Mouse (Mus musculus) 3134 (cell line): ENCODE measurements at regions not wholly inside any gene's neighbourhood (a gene's known extent, or its start where the extent isn't known, plus 50 kb on each side); places are given as distances from the start of the nearest gene placed in this dataset.

Experiments
- DNase-seq: peaks from one replicate; pipeline ENCODE4 v3.0.0-alpha.2; 2011; ENCODE audit warnings: low spot score; ENCODE audit not compliant: insufficient read length; ENCODE audit errors: extremely low read depth

DNA sequence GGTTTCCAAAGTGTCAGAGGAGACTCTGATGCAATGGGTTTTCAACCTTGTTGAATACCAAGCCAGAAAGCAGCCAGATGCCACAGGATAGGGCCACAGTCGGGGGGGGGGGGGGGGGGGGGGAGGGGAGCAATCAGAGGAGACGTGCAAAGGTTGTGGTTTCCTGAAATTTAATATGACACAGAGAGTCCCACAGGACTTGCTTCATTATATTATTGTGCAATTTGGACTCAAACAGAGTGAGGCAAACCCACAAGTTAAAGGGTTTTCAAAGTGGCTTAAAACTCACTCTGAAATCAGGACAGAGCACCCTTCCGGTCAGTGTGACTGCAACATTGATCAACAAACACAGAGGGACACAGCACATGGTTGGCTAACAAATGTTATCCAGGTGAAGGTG is 259.4 kb upstream of the Fn1 start:
- DNase-seq = peak; percentile 80

DNA sequence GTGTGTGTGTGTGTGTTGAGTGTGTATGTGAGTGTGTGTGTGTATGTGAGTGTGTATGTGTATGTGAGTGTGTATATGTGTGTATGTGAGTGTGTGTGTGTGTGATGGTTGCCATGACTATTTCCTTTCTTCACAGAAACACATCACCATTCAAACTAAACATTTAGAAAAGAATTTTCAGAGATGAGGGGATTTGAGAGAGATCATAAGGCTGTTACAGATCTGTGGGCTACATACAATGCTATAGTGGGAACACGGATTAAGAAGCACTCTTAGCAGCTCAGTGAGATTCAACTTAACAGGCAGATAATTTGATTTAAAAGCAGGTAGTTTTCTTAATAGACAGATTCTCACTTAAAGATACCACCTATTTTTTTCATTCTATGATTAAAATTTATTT is 257.1 kb upstream of the Fn1 start:
- no peak for DNase-seq

DNA sequence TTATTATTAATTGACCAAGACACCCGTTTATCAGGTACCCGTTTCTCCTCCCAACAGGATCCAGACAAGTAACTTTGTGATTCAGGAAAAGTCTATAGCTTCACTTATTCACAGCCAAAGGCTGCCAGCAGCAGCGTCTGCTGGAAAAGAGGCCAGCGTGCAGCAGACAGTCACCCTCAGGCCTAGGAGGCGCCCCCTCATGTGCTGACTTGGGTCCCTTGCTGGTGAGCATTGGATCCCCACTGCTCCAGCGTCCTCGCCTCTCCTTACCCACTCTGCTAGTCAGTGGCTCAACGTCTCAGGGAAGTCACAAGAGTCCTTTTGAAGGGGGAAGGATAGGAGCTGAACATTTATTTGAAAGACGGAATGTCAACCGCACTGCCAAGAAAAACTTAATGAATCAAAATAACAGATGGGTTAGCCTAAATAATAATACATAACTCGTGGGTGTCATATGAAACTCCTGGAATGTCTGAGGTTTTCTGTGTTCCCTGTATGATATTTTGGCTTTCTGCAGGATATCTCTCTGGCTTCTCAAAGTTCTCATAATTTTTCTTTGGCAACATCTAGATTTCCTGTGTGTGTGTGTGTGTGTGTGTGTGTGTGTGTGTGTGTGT is 256.6 kb upstream of the Fn1 start:
- peak; percentile 78 for DNase-seq

DNA sequence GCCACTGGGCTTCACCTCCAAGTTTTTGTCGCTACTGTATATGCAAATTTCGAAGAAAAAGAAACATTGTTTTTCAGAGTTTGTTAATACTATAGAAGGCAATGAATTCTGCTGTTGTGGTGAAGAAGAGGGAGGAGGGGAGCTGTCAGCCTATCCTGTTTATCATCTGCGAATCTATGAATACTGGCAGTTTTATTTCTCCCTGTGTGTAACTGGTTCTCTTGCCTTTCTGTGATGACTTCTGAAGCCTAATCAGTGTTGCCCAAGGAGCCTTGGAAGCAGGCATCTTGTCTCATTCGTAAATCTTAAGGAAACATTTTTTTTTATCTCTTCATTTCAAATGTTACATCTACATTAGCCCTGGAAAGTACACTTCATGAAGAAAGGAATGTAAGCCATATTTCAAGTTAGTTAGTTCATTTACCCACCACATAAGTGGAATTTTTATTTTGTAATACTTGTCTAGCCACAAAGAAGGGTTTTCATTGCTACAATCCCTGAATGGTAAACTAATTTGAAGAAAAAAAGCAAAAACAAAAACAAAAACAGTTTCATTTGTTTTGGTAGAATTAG is 251.5 kb upstream of the Fn1 start:
- DNase-seq = no peak

DNA sequence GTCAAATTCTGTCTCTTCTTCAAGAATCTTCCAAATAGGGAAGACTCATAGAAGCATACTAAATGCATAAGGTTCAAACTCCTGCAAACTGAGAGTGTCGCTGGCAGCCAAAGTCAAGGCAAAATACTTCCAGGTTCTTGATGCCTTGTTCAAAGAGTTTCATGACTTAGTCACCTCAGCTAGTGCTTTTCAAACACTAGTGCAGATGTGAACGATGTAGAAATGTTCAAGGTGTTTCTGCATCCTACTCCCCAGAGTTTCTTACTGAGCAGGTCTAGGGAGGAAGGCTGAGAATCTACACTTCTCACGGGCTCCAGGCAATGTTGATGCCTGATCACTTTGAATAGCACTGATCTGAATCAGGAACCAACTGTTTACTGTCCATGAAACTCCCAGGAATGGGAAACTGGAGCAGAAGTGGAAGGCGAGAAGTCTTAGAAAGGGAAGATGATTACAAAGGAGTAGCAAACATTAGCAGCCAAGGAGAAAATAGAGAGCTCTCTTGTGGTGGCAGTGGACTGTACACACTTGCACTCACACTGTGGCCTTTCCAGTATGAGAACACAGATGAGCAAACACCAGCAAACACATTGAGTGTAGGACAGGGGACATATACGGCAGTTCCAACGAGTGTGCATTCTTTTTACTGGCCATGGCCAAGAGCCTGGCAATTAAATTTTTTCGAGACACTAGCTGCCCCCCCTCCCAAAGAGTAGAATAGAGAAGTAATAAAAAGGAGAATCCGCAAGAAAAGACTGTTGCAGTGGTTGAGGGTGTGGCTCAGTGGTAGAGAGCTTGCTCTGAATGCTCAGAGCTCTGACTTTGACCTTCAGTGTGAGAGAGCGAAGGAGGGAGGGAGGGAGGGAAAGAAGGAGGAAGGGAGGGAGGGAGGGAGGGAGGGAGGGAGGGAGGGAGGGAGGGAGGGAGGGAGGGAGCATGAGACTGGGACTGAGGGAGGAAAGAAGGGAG is 247.4 kb upstream of the Fn1 start:
- no peak for DNase-seq

DNA sequence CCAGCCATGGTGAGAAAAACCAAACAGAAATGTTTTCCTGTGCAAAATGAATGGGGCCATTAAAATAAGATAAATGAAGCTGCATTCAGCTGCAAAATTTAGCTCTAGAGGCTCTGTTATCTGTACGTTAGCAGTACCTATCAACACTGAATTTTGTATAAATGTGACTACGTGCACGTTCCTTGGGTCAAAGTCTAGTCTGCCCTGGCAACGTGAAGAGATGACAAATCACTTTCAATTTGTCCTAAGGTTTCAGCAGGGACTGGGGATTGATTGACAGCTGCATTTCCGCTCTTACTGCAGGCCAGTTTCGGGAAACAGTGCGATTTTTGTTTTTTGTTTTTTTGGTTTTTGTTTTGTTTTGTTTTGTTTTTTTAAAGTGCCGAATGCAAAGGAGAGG is 246.1 kb upstream of the Fn1 start:
- no peak for DNase-seq

DNA sequence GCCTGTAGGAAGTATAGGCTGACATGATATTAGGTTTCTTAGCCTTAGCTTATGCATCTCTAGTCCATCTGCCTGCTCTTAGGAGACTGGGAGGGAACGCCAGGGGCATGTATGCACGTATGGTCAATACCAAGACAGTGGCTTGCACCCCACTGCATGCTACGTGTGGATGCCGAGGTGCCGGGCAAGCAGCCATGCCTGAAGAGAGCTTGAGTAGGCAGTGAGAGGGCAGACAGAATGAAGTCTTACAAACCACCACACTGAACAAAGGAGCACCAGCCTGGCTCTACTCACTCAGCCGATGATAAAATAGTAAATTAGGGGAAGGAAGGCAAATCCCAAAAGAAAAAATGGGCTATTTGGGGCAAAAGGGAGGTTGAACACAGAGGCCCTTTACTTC is 245.2 kb upstream of the Fn1 start:
- DNase-seq = no peak

DNA sequence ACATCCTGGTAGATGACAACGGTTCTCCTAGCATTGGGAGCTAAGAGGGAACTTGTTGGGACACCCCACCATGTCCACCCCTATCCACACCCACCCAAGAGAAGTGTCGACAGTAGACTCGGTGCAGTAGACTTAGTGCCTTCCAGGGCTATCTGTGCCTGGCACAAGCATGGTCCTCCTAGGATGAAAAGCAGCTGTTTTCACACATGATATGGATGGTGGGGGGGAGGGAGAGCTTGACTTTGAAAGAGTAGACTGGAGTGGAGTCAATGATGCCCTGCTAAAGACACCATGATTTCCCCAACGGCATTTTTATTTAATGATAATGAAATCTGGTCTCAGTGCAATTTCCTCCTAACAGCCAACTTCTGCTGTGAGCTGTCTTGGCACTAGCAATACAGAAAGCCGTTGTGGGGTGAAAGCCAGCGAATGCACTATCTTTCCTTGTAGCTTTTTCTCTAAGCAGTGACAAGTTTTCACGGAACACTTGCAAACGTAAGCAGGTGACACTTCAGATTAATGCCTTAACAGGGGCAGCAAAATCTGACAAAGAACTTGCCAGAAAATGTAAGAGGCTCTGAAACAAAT is 244.6 kb upstream of the Fn1 start:
- no peak for DNase-seq

DNA sequence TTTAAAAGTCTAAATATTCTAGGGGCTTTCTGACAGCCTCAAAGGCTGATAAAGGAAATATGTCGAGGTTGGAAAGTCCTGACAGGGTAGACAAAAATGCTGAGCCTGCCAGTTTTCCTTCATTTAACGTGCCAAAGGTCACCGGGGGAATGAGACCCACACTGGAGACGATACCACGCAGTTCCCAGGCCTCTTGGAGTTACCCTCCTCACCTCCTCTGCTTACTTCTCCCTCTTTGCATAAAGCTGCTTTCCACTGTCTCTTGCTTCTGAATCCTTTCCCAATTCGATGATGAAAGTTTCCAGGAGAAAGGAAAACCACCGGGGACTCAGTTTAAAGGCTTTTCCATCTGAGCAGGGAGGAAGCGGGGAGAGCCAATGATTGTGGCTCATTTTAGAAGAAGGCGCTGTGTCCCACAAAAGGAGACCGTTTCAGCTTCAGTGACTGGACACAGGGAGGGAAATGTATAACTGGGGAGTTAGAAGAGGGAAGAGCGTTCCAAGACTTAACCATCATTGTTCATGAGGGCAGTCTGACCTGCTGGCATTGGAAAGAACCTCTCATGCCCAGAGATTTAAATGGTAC is 243.2 kb upstream of the Fn1 start:
- no peak for DNase-seq

DNA sequence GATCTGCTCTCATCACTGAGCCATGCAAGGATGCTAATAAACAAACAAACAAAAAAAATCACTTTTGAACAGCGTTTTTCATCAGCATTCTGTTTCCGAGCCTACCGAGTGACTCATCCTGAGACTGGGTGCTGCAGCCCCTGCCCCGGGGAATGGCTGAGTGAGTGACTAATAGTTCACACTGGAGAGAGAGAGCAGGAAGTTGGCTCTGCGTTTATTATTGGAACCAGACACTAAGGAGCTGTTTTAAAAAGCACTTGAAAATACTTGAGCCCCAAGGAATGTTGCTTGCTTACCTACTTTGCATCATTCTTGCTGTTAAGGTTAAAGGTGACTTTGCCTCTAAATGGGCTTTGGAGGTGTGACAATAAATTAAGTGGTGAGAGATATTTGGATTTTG is 240.6 kb upstream of the Fn1 start:
- peak; percentile 74 for DNase-seq

DNA sequence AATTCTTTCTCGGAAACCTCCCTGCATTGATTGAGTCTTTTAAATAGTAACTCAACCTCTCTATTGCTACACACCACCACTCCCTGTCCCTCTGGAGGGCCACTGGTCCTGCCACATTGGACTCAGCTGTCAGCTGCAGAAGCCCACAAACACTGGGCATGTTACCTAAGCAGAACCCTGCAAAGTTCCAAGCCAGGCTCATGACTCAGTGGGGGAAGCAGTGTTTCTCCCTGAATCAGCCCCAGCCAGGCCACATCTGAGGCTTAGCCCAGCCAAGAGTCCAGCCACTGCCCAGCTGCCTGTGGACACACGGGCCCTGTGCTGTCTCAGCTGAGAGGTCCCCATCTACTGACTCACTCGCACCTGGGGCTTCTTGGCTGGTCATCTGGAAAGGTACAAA is 234.8 kb upstream of the Fn1 start:
- DNase-seq = peak; percentile 92

DNA sequence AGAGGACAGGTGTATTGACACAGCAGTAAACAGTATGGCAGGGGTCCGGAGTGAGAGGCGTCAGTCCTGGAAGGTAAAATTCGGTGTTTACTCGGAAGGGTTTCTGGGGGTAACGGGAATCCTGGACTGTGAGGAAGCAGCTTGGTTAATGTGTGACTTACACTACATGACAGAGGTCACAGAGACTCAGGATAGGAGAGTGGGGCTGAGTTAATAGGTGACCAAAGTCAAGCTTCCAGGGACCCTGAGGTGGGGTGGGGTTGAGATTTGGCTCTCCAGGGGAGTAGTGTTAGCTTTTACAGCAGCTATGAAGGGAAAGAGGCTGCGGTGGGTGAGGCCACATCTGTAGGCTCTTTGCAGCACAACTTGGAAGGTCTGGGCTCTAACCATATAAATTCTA is 233.9 kb upstream of the Fn1 start:
- no peak for DNase-seq

DNA sequence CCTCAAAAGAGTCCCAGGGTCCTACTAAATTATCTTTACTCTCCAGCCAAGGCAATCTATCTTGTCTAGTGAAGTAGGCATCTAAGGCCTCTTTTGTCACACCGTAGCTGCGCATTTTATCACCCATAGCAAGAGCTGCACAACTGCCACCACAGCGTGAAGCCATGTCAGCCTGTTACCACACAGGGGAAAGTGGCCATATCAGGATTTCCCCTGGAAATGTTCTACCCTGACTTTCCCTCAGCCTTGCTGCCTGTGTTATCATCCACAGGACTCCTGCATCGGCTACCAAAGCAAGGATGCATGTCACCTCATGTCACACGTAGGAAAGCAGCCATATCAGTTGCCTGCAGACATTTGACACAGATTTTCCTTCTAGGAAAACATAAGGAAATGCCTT is 233.2 kb upstream of the Fn1 start:
- no peak for DNase-seq

DNA sequence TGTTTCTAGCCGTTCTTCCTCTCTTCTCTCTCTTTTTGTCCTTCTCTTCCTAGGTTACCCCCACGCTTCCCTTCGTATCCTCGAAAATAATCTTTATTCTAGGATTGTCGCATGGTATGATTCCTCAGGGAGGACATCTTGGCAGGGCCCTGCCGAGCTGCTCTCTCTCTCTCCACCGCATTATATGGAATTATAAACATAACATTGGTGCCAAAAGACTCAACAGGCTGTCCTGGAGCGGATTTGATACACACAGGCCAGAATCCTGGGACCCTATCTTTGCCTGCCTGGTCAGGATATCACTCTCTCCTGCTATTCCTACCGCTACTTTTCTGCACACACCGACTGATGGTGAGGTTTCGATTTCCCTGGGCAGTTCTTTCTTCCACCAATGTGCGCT is 228.9 kb upstream of the Fn1 start:
- no peak for DNase-seq

DNA sequence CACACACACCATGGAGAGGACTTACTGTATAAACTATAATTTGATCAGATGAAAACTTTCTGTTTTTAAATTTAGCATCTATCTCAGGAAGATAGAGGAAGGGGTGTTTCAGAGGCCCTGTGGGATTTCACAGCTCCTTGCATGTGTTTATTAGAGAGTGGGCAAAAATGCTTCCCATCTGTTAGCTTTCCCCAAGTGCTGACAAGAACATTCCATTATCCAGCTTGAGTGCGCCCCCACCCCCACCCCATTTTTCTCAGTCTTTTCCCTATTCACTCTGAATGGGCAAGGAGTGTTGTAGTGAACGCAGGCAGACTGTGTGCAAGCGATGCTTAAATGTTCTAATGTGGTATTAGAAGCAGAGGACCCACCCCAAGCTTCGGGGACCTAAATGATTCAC is 228.2 kb upstream of the Fn1 start:
- DNase-seq = no peak

DNA sequence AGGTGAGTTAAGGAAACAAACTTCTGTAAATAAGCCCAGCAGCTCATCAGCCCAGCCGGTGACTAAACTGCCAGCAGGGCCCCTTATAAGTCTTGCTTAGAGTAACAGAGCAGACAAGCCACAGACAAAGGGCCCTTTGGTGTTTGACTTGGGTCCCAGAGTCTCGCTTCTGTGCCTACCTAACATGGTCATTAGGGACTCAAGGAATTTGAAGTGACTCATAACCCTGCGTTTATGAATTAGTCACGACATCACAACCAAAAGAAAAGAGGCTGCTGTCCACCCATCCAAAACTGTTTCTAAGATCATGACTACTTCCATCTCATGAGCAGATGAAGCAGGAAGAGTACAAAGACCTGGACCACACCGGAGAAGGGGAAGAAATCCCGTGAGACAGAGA is 227.5 kb upstream of the Fn1 start:
- DNase-seq = peak; percentile 79

DNA sequence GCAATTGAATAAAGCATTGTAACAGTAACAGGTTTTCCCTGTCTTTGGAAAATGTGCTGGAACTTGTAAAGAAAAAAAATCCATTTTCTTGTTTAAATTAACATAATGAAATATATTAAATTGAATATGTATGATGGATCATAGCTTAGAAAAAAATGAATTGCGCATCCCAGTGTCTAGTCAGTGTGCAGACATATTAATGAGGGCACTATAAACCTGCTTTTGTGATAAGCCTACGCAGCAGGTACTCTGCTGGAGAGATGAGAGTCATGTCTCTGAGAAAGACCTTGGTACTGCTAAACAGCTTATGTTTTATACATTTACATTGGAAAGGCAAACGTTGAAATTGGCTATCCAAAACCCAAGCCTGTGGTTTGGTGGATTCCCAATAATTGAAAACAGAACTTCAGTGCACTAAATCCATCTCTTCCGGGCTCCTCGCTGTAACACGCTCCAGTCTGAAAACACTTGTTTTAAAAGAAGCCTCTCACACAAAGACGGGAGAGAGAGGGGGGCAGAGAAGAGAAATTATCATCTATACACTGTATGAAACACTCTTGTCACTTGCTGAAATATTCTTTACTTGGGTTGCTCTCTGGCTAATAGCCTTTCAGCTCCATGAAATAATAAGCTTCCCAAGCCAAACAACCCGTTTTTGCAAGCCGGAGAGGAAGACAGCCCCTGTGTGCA is 223.9 kb upstream of the Fn1 start:
- no peak for DNase-seq

DNA sequence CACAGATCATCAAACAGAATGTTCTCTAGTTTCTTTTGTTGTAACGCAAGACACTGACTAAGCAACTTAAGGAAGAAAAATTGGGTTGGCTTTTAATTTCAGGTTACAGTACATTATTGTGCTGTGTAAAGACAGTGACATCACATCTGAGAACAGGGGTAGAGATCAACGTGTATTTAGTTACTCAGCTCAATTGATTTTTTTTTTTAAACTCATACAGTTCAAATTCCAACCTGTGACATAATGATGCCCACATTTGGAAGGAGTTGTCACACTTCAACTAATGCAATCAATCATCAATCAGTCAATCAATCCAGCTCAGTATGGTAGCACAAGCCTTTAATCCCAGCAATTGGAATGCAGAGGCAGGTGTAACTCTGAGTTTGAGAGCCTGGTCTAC is 221.0 kb upstream of the Fn1 start:
- no peak for DNase-seq

DNA sequence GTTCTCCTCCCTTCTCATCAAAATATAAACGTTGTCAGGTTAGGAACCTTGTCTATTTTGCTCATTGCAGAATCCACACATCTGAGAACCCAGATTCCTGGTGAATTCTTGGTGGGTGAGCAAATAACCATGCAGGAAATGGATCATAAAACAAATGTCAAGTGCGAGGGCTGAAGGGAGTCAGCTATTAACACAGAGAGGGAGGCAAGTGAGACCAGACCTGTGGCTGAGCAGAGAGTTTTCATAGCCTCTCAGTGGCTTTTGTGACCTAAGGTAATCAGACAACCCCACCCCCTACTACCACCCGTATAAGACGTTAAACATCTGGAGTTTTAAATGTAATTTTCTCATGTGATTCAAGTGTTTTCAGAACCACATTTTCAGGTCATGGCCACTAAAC is 212.7 kb upstream of the Fn1 start:
- peak; percentile 20 for DNase-seq

DNA sequence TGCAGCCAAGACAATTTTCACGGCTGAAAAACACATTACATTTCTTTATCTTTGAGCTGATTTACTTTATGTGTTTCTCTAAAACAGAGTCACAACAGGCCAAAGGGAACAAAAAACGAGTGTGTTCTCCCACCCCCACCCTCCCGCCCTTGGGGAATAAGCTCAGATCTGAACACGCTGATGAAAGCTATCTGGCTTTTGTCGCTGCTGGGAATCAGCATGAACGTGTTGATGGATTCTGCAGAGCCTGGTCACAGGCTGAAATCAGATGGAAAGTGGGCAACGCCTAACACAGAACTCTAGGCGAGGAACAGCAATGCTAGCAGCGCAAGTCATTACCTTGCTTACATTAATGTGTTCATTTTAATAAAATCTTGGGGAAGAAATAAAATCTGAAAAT is 211.7 kb upstream of the Fn1 start:
- DNase-seq = no peak

DNA sequence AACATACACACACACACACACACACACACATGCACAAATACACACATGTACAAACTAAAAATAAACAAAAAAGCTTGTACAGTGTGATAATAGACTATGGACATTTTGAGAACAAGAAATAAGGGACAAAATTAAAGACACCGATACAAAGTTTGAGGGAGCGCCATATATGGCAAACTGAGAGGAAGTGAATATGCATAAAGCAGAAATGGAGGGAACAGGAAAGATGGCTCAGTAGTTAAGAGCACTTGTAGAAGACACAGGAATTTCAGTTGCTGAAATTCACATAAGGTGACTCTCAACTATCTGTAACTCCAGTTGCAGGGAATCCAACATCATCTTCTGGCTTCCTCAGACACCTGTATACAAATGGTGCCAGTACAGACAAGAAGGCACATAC is 200.2 kb upstream of the Fn1 start:
- DNase-seq = no peak
